Mouse (Mus musculus) urinary bladder, adult 18-20 months (tissue): ENCODE data around the gene Cep72.
A peak's percentile ranks its signal among the peaks of the same experiment; 100 is the strongest.
"Not testable (repeated sequence)": the region's sequence is repeated elsewhere in the genome, so short reads cannot be mapped to it uniquely, and the experiment has no call there.

ENCODE experiments used
- DNase-seq, 2 experiments: peaks; one replicate each; pipeline ENCODE4 v3.0.0; 2022; ENCODE audit warnings: low spot score in 2 of 2, mixed read lengths in 2 of 2

Gene Cep72

GRCm38 (mm10) chr13:74030691-74031090 is 31.4 kb downstream of the Cep72 start:
- DNase-seq = no peak

GRCm38 (mm10) chr13:74029013-74029412 is 33.1 kb downstream of the Cep72 start:
- no peak for DNase-seq

GRCm38 (mm10) chr13:74028116-74028515 is 34.0 kb downstream of the Cep72 start:
- DNase-seq = no peak

- peak; percentile 40 to 59 for DNase-seq
These were observed 35.9 kb downstream of the Cep72 start for GRCm38 (mm10) chr13:74026215-74026614.

- DNase-seq = peak; percentile 19 to 69
These were observed 36.7 kb downstream of the Cep72 start for GRCm38 (mm10) chr13:74025151-74026081.

GRCm38 (mm10) chr13:74019006-74019405 is 43.1 kb downstream of the Cep72 start:
- DNase-seq = not testable (repeated sequence)

- no peak for DNase-seq
These were observed 44.7 kb downstream of the Cep72 start for GRCm38 (mm10) chr13:74017426-74017825.

GRCm38 (mm10) chr13:74015908-74016307 is 46.2 kb downstream of the Cep72 start:
- no peak for DNase-seq

- DNase-seq = no peak
These were observed 51.4 kb downstream of the Cep72 start for GRCm38 (mm10) chr13:74010678-74011077.

GRCm38 (mm10) chr13:74009791-74010614 is 52.1 kb downstream of the Cep72 start:
- peak; percentile 51 to 62 for DNase-seq

GRCm38 (mm10) chr13:74008948-74009718 is 53.0 kb downstream of the Cep72 start, which contains the start of gene Tppp:
Gene Tppp, plus strand, starts transcription at chr13:74009407.
- peak; percentile 95 for DNase-seq

- not testable (repeated sequence) for DNase-seq
These were observed 53.9 kb downstream of the Cep72 start for GRCm38 (mm10) chr13:74008216-74008615.

GRCm38 (mm10) chr13:74006881-74007280 is 55.2 kb downstream of the Cep72 start:
- DNase-seq = not testable (repeated sequence)

GRCm38 (mm10) chr13:74001492-74001891 is 60.6 kb downstream of the Cep72 start:
- DNase-seq = no peak

- DNase-seq = no peak
These were observed 61.1 kb downstream of the Cep72 start for GRCm38 (mm10) chr13:74000961-74001360.

GRCm38 (mm10) chr13:74000519-74000918 is 61.6 kb downstream of the Cep72 start:
- no peak for DNase-seq

- no peak for DNase-seq
These were observed 65.6 kb downstream of the Cep72 start for GRCm38 (mm10) chr13:73996456-73996855.

GRCm38 (mm10) chr13:73991267-73991666 is 70.8 kb downstream of the Cep72 start:
- no peak for DNase-seq

GRCm38 (mm10) chr13:73990761-73991160 is 71.3 kb downstream of the Cep72 start:
- DNase-seq = no peak

GRCm38 (mm10) chr13:73990325-73990724 is 71.8 kb downstream of the Cep72 start:
- DNase-seq = no peak
